Mouse (Mus musculus) activated CD4-positive, CD25-positive, alpha-beta regulatory T cell, adult 4 months (primary cell): ENCODE measurements at regions not wholly inside any gene's neighbourhood (a gene's known extent, or its start where the extent isn't known, plus 50 kb on each side); places are given as distances from the start of the nearest gene placed in this dataset.

Experiments used
- ATAC-seq: one replicate; pipeline ENCODE4 v1.8.0; 2017

- ATAC-seq = no peak
Observed at GRCm38 (mm10) chr14:8946851-8947625, 281.0 kb upstream of the 4930452B06Rik start.

DNA sequence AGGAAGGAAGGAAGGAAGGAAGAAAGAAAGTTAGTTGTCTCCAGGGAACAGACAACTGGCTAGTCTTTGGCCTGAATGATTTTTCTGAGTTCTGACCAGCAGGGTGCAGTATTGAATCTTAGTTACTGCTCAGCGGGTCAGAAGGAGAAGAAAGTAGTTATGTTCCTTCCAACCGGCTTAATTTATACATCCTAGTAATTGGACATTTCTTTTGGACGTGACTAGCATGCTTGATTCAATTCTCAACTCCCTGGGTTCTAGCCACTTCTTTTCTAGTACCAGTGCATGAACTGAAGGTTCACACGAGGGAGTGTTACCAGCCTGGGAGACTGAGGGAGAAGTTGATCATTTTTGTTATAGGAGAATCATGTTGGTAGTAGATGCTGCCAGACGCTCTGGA, 269.1 kb upstream of the 4930452B06Rik start:
- ATAC-seq = no peak
